Mouse (Mus musculus) ES-E14 (cell line): ENCODE results near the gene Gm9639. TPM values are rescaled to one million over a fixed set of nuclear protein-coding genes. Genes with fewer than 3 reads are reported as not detected.

ENCODE experiments used
- DNase-seq: peaks from one replicate; pipeline ENCODE4 v3.0.0-alpha.2; 2013; ENCODE audit warnings: low read depth, low spot score
- H3K27ac ChIP-seq: 2 replicates; pipeline ENCODE4 v1.5.1; 2012; ENCODE audit warnings: low read depth, mild to moderate bottlenecking, low read length, moderate library complexity, mixed read lengths; ENCODE audit not compliant: poor library complexity, insufficient read depth, severe bottlenecking
- H3K36me3 ChIP-seq: 2 replicates; pipeline ENCODE4 v1.6.1; 2012; ENCODE audit warnings: mild to moderate bottlenecking, low read length, moderate library complexity, mixed read lengths; ENCODE audit not compliant: control insufficient read depth, poor library complexity, insufficient read depth, severe bottlenecking
- H3K4me1 ChIP-seq, 2 experiments: fragments of 150-350 bp in 1 of 2; sonication (generic) in 1 of 2; 2 replicates each; pipeline ENCODE4 v1.6.1; 2012; ENCODE audit warnings: low read length in 2 of 2, mild to moderate bottlenecking in 1 of 2, mixed read lengths in 1 of 2; ENCODE audit not compliant: control insufficient read depth in 2 of 2, insufficient read depth in 2 of 2, poor library complexity in 1 of 2
- H3K4me3 ChIP-seq, 2 experiments: fragments of 150-350 bp in 1 of 2; sonication (generic) in 1 of 2; 2 replicates each; pipeline ENCODE4 v1.5.1; 2012; ENCODE audit warnings: low read length in 2 of 2, low read depth in 1 of 2, mild to moderate bottlenecking in 1 of 2, mixed read lengths in 1 of 2; ENCODE audit not compliant: insufficient read depth in 1 of 2, poor library complexity in 1 of 2, severe bottlenecking in 1 of 2
- H3K9ac ChIP-seq: 2 replicates; pipeline ENCODE4 v1.6.1; 2012; ENCODE audit warnings: low read depth, mild to moderate bottlenecking, low read length, mixed read lengths; ENCODE audit not compliant: poor library complexity, insufficient read depth, severe bottlenecking
- H3K9me3 ChIP-seq: fragments of 150-350 bp; sonication (generic); 2 replicates; pipeline ENCODE4 v1.6.1; 2012; ENCODE audit warnings: low read depth, mild to moderate bottlenecking, low read length; ENCODE audit not compliant: control insufficient read depth, insufficient read depth
- CHD2 ChIP-seq: IDR thresholded peaks from 2 replicates; pipeline ENCODE4 v1.6.1; 2014; ENCODE audit warnings: mild to moderate bottlenecking, low read depth, low read length, inconsistent platforms
- HCFC1 ChIP-seq: IDR thresholded peaks from 2 replicates; pipeline ENCODE4 v1.6.1; 2012; ENCODE audit warnings: low read length, inconsistent platforms, borderline replicate concordance; ENCODE audit not compliant: insufficient read depth
- MAFK ChIP-seq: IDR thresholded peaks from 2 replicates; pipeline ENCODE4 v1.6.1; 2014; ENCODE audit warnings: mild to moderate bottlenecking, low read depth, low read length, inconsistent platforms; ENCODE audit not compliant: insufficient read depth
- ZC3H11A ChIP-seq: IDR thresholded peaks from 2 replicates; pipeline ENCODE4 v1.6.1; 2012; ENCODE audit warnings: low read depth, mild to moderate bottlenecking, inconsistent platforms, low read length, borderline replicate concordance
- ZNF384 ChIP-seq: IDR thresholded peaks from 2 replicates; pipeline ENCODE4 v1.6.1; 2012; ENCODE audit warnings: low read depth, low read length, inconsistent platforms
- in situ Hi-C, 2 experiments: fragments of 600-800 bp; cut with MboI; formaldehyde crosslinking; loops; one replicate each; pipeline ENCODE4 v1.15.1; 2025; ENCODE audit warnings: low sequenced_read_pairs in 2 of 2, inconsistent platforms in 1 of 2; ENCODE audit not compliant: unreplicated experiment in 2 of 2
- total RNA-seq: library from RNA; depleted of rRNA; stranded (reverse); fragments of 300-350 nt; gene quantifications from 2 replicates; pipeline ENCODE4 v1.2.3, GENCODE M21; 2012

The Gm9639 gene
- total RNA-seq, 1 experiment: not detected

- no peaks in the 10 kb centered on the region for H3K9me3 ChIP-seq
- no peak overlapping the region for H3K27ac ChIP-seq
- TF ChIP-seq ZC3H11A: no peak
- no peak for TF ChIP-seq CHD2
- TF ChIP-seq MAFK: no peak
- TF ChIP-seq HCFC1: no peak
- TF ChIP-seq ZNF384: no peak
- H3K4me1 ChIP-seq: no peaks in the 10 kb centered on the region
- H3K9ac ChIP-seq: no peak overlapping the region
- DNase-seq: no peak
- H3K36me3 ChIP-seq: no peaks in the 10 kb centered on the region
- in situ Hi-C loops: no loop called here
- H3K4me3 ChIP-seq: no peak overlapping the region
Measured at GRCm38 (mm10) chr10:77818523-77818922, 23.6 kb upstream of the Gm9639 start.

- peak; percentile 20 for DNase-seq
- Histone ChIP-seq H3K9ac (no peak overlapping the region), H3K27ac (no peak overlapping the region), H3K4me1 (no peaks in the 10 kb centered on the region), H3K36me3 (no peaks in the 10 kb centered on the region), H3K4me3 (no peak overlapping the region), H3K9me3 (no peaks in the 10 kb centered on the region)
- no peak for TF ChIP-seq CHD2
- TF ChIP-seq MAFK: no peak
- no peak for TF ChIP-seq ZNF384
- TF ChIP-seq ZC3H11A: no peak
- no peak for TF ChIP-seq HCFC1
- in situ Hi-C loops: no loop called here
Measured at GRCm38 (mm10) chr10:77815514-77815913, 20.6 kb upstream of the Gm9639 start.

GRCm38 (mm10) chr10:77814382-77814781 is 19.5 kb upstream of the Gm9639 start, which contains the start of gene Gm2696:
Gene Gm2696 (plus strand): TSS chr10:77814682.
- Histone ChIP-seq H3K4me1 (no peaks in the 10 kb centered on the region), H3K27ac (peak within 1 kb of the TSS; percentile 28; the same call in 1 of the 2 replicates), H3K9ac (no peak within 1 kb of the TSS), H3K36me3 (no peaks in the 10 kb centered on the region), H3K9me3 (peaks cover 2% of the 10 kb centered on the region; the same call in 1 of the 2 replicates), H3K4me3 (no peak within 1 kb of the TSS)
- in situ Hi-C loops: no loop called here
- TF ChIP-seq MAFK (0 out of 2 replicates have a peak, but pooled peaks have one; percentile 19), ZC3H11A (no peak)
- no peak for DNase-seq

GRCm38 (mm10) chr10:77811743-77812142 is 16.9 kb upstream of the Gm9639 start, which contains the start of gene Gm9507:
Gene Gm9507 (minus strand): TSS chr10:77811843.
- Histone ChIP-seq H3K4me1 (no peaks in the 10 kb centered on the region), H3K4me3 (no peak within 1 kb of the TSS), H3K27ac (no peak within 1 kb of the TSS), H3K9ac (no peak within 1 kb of the TSS), H3K9me3 (peaks cover 2% of the 10 kb centered on the region; the same call in 1 of the 2 replicates), H3K36me3 (no peaks in the 10 kb centered on the region)
- in situ Hi-C loops: no loop called here
- TF ChIP-seq HCFC1: no peak
- no peak for TF ChIP-seq ZNF384
- no peak for TF ChIP-seq MAFK
- TF ChIP-seq ZC3H11A: no peak
- no peak for TF ChIP-seq CHD2
- DNase-seq: no peak

GRCm38 (mm10) chr10:77804095-77804494 is 9.2 kb upstream of the Gm9639 start:
- TF ChIP-seq CHD2 (no peak), HCFC1 (no peak), ZC3H11A (no peak), ZNF384 (no peak), MAFK (no peak)
- no peaks in the 10 kb centered on the region for H3K4me1 ChIP-seq
- no peaks in the 10 kb centered on the region for H3K36me3 ChIP-seq
- no peak overlapping the region for H3K9ac ChIP-seq
- H3K27ac ChIP-seq: no peak overlapping the region
- in situ Hi-C loops: no loop called here
- H3K9me3 ChIP-seq: no peaks in the 10 kb centered on the region
- H3K4me3 ChIP-seq: no peak overlapping the region
- DNase-seq: no peak
